Mouse (Mus musculus) CD4-positive, CD25-positive, alpha-beta regulatory T cell, adult 2 months (primary cell): ENCODE measurements at regions not wholly inside any gene's neighbourhood (a gene's known extent, or its start where the extent isn't known, plus 50 kb on each side); places are given as distances from the start of the nearest gene placed in this dataset.

Experiments
- DNase-seq: peaks from one replicate; pipeline ENCODE4 v3.0.0-alpha.2; 2012; ENCODE audit warnings: low read depth, low spot score

GRCm38 (mm10) chr9:69705942-69706341 lies 54.8 kb downstream of the Foxb1 start:
- no peak for DNase-seq

GRCm38 (mm10) chr9:69705071-69705470 lies 55.7 kb downstream of the Foxb1 start:
- DNase-seq: no peak

- no peak for DNase-seq
Observed at GRCm38 (mm10) chr9:69703731-69704130, 57.0 kb downstream of the Foxb1 start.

- DNase-seq: no peak
Observed at GRCm38 (mm10) chr9:69702156-69702928, 58.4 kb downstream of the Foxb1 start.

- DNase-seq: no peak
Observed at GRCm38 (mm10) chr9:69700696-69701095, 60.0 kb downstream of the Foxb1 start.

GRCm38 (mm10) chr9:69691756-69692155 lies 69.0 kb downstream of the Foxb1 start:
- no peak for DNase-seq

- no peak for DNase-seq
Observed at GRCm38 (mm10) chr9:69687349-69688123, 73.2 kb downstream of the Foxb1 start.

GRCm38 (mm10) chr9:69686766-69687165 lies 74.0 kb downstream of the Foxb1 start:
- DNase-seq: no peak

- DNase-seq: no peak
Observed at GRCm38 (mm10) chr9:69685630-69686029, 75.1 kb downstream of the Foxb1 start.

- no peak for DNase-seq
Observed at GRCm38 (mm10) chr9:69681372-69682213, 79.1 kb downstream of the Foxb1 start.

- DNase-seq: no peak
Observed at GRCm38 (mm10) chr9:69678634-69679033, 82.1 kb downstream of the Foxb1 start.

GRCm38 (mm10) chr9:69673463-69674105 lies 87.2 kb downstream of the Foxb1 start:
- DNase-seq: no peak

GRCm38 (mm10) chr9:69672657-69673462 lies 87.9 kb downstream of the Foxb1 start:
- no peak for DNase-seq

- no peak for DNase-seq
Observed at GRCm38 (mm10) chr9:69671199-69671598, 89.5 kb downstream of the Foxb1 start.

GRCm38 (mm10) chr9:69670551-69671044 lies 90.1 kb downstream of the Foxb1 start:
- no peak for DNase-seq

GRCm38 (mm10) chr9:69669611-69670550 lies 90.9 kb downstream of the Foxb1 start:
- DNase-seq: peak; percentile 5

GRCm38 (mm10) chr9:69668475-69669090 lies 92.2 kb downstream of the Foxb1 start:
- DNase-seq: peak; percentile 8

- no peak for DNase-seq
Observed at GRCm38 (mm10) chr9:69667064-69667533, 93.6 kb downstream of the Foxb1 start.

- DNase-seq: no peak
Observed at GRCm38 (mm10) chr9:69664201-69664600, 96.5 kb downstream of the Foxb1 start.
